Mouse (Mus musculus): ENCODE measurements around the gene Lif. TPM values are rescaled to one million over a fixed set of nuclear protein-coding genes. Genes with fewer than 3 reads are reported as not detected.

Gene Lif
- total and polyA plus RNA-seq, 2 experiments from 2014 or later: 0.05 TPM; not detected in 1

GRCm38 (mm10) chr11:4299735-4300474, 42.5 kb downstream of the Lif start:
- TF ChIP-seq CTCF (IDR thresholded peaks at IDR 0.05): no peak
- 71% methylated on average over 14 of the region's 14 CpGs for WGBS
- H3K4me2 ChIP-seq (ENCODE audit: low read depth, low read length, poor library complexity, severe bottlenecking): no peak overlapping the region
- ATAC-seq (ENCODE audit: low FRiP score) (no peak), DNase-seq (ENCODE audit: low spot score) (no peak)
- no peaks in the 10 kb centered on the region for H3K9me3 ChIP-seq (ENCODE audit: low read length)
- no peaks in the 10 kb centered on the region for H3K36me3 ChIP-seq (ENCODE audit: insufficient read depth, low read length)
- H3K4me1 ChIP-seq (ENCODE audit: insufficient read depth, low read length): no peaks in the 10 kb centered on the region
- H3K4me3 ChIP-seq (ENCODE audit: low read depth, low read length): no peak overlapping the region
- H3K27ac ChIP-seq (ENCODE audit: low read depth, low read length): no peak overlapping the region
- no peaks in the 10 kb centered on the region for H3K27me3 ChIP-seq (ENCODE audit: insufficient read depth, low read length)
- H3K9ac ChIP-seq (replicated peaks; ENCODE audit: low read length, poor library complexity, severe bottlenecking): no peak overlapping the region

GRCm38 (mm10) chr11:4300683-4301082, 43.3 kb downstream of the Lif start:
- Histone ChIP-seq H3K27ac (ENCODE audit: low read depth, low read length) (no peak overlapping the region), H3K9ac (replicated peaks; ENCODE audit: low read length, poor library complexity, severe bottlenecking) (no peak overlapping the region), H3K4me1 (ENCODE audit: insufficient read depth, low read length) (no peaks in the 10 kb centered on the region), H3K27me3 (ENCODE audit: insufficient read depth, low read length) (no peaks in the 10 kb centered on the region), H3K4me2 (ENCODE audit: low read depth, low read length, poor library complexity, severe bottlenecking) (no peak overlapping the region), H3K4me3 (ENCODE audit: low read depth, low read length) (no peak overlapping the region), H3K9me3 (ENCODE audit: low read length) (no peaks in the 10 kb centered on the region), H3K36me3 (ENCODE audit: insufficient read depth, low read length) (no peaks in the 10 kb centered on the region)
- 83% methylated on average over 3 of the region's 3 CpGs for WGBS
- ATAC-seq (ENCODE audit: low FRiP score): no peak
- DNase-seq (ENCODE audit: low spot score): no peak
- TF ChIP-seq CTCF (IDR thresholded peaks at IDR 0.05): no peak

DNA sequence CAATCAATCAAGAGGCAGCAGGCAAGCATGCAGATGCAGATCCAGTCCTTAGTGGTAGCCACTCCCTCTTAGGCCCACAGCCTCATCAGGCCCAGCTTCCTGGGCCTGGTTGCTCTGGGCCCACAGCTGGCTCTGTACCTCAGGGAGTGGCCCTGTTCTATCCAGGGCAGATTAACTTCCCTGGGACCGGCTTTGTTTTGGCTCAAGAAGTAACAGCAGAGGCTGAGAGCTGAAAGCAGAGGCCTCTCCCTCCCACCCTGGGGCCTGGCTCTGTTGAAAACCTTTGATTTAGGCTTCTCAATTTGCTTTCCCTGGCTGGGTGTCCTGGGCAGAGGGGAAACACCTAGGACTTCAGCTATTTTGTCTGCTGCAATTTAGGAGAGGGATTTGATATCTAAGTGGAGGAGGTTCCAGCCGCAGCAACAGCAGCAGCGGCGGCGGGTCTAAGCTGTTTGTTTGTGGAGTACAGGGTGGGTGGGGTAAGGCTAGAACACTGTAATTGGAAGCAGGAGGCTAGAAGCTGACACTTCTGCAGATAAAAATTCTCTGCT, 45.1 kb downstream of the Lif start:
- DNase-seq (ENCODE audit: low spot score) (no peak), ATAC-seq (ENCODE audit: low FRiP score) (no peak)
- Histone ChIP-seq H3K4me3 (ENCODE audit: low read depth, low read length) (no peak overlapping the region), H3K27me3 (ENCODE audit: insufficient read depth, low read length) (no peaks in the 10 kb centered on the region), H3K36me3 (ENCODE audit: insufficient read depth, low read length) (no peaks in the 10 kb centered on the region), H3K9me3 (ENCODE audit: low read length) (no peaks in the 10 kb centered on the region), H3K27ac (ENCODE audit: low read depth, low read length) (no peak overlapping the region), H3K4me1 (ENCODE audit: insufficient read depth, low read length) (no peaks in the 10 kb centered on the region), H3K4me2 (ENCODE audit: low read depth, low read length, poor library complexity, severe bottlenecking) (no peak overlapping the region), H3K9ac (replicated peaks; ENCODE audit: low read length, poor library complexity, severe bottlenecking) (no peak overlapping the region)
- no peak for TF ChIP-seq CTCF (IDR thresholded peaks at IDR 0.05)
- 41% methylated on average over 5 of the region's 5 CpGs for WGBS

GRCm38 (mm10) chr11:4303033-4303432, 45.7 kb downstream of the Lif start:
- Histone ChIP-seq H3K4me1 (ENCODE audit: insufficient read depth, low read length) (no peaks in the 10 kb centered on the region), H3K9ac (replicated peaks; ENCODE audit: low read length, poor library complexity, severe bottlenecking) (no peak overlapping the region), H3K4me2 (ENCODE audit: low read depth, low read length, poor library complexity, severe bottlenecking) (no peak overlapping the region), H3K36me3 (ENCODE audit: insufficient read depth, low read length) (no peaks in the 10 kb centered on the region), H3K27me3 (ENCODE audit: insufficient read depth, low read length) (no peaks in the 10 kb centered on the region), H3K9me3 (ENCODE audit: low read length) (no peaks in the 10 kb centered on the region), H3K27ac (ENCODE audit: low read depth, low read length) (no peak overlapping the region), H3K4me3 (ENCODE audit: low read depth, low read length) (no peak overlapping the region)
- no peak for ATAC-seq (ENCODE audit: low FRiP score)
- DNase-seq (ENCODE audit: low spot score): no peak
- TF ChIP-seq CTCF (IDR thresholded peaks at IDR 0.05): no peak
- 55% methylated on average over 9 of the region's 9 CpGs for WGBS

- H3K4me1 ChIP-seq (ENCODE audit: insufficient read depth, low read length): no peaks in the 10 kb centered on the region
- no peak overlapping the region for H3K27ac ChIP-seq (ENCODE audit: low read depth, low read length)
- H3K36me3 ChIP-seq (ENCODE audit: insufficient read depth, low read length): no peaks in the 10 kb centered on the region
- DNase-seq (ENCODE audit: low spot score) (no peak), ATAC-seq (ENCODE audit: low FRiP score) (no peak)
- H3K4me2 ChIP-seq (ENCODE audit: low read depth, low read length, poor library complexity, severe bottlenecking): no peak overlapping the region
- TF ChIP-seq CTCF (IDR thresholded peaks at IDR 0.05): no peak
- H3K27me3 ChIP-seq (ENCODE audit: insufficient read depth, low read length): no peaks in the 10 kb centered on the region
- H3K9ac ChIP-seq (replicated peaks; ENCODE audit: low read length, poor library complexity, severe bottlenecking): no peak overlapping the region
- H3K4me3 ChIP-seq (ENCODE audit: low read depth, low read length): no peak overlapping the region
- no peaks in the 10 kb centered on the region for H3K9me3 ChIP-seq (ENCODE audit: low read length)
- WGBS: 72% methylated on average over 4 of the region's 4 CpGs
Measured at GRCm38 (mm10) chr11:4304203-4304602, 46.8 kb downstream of the Lif start.

DNA sequence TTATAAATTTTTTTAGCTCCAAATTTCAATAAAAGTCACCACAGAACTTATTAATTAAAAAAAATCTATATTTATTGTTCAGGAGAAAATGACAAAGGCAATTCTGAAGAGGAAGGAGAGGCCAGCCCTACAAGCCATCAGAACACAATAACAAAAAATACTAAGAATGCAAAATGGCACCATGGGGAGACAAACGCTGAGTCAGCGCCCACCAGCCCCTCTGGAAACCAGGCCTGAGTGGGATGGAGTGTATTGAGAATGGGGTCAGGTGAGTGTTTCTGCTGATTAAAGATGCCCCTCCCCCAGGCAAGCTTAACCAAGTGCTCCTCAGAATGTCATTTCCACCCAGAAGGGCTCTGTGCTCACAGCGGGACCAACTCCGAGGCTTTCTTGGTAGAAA, 47.7 kb downstream of the Lif start:
- DNase-seq (ENCODE audit: low spot score) (no peak), ATAC-seq (ENCODE audit: low FRiP score) (no peak)
- H3K9me3 ChIP-seq (ENCODE audit: low read length): no peaks in the 10 kb centered on the region
- no peaks in the 10 kb centered on the region for H3K36me3 ChIP-seq (ENCODE audit: insufficient read depth, low read length)
- H3K4me3 ChIP-seq (ENCODE audit: low read depth, low read length): no peak overlapping the region
- WGBS: 91% methylated on average over 4 of the region's 4 CpGs
- no peaks in the 10 kb centered on the region for H3K4me1 ChIP-seq (ENCODE audit: insufficient read depth, low read length)
- no peak overlapping the region for H3K4me2 ChIP-seq (ENCODE audit: low read depth, low read length, poor library complexity, severe bottlenecking)
- H3K9ac ChIP-seq (replicated peaks; ENCODE audit: low read length, poor library complexity, severe bottlenecking): no peak overlapping the region
- TF ChIP-seq CTCF (IDR thresholded peaks at IDR 0.05): no peak
- H3K27ac ChIP-seq (ENCODE audit: low read depth, low read length): no peak overlapping the region
- H3K27me3 ChIP-seq (ENCODE audit: insufficient read depth, low read length): no peaks in the 10 kb centered on the region
